Mouse (Mus musculus): ENCODE measurements at regions not wholly inside any gene's neighbourhood (a gene's known extent, or its start where the extent isn't known, plus 50 kb on each side); places are given as distances from the start of the nearest gene placed in this dataset.

GRCm38 (mm10) chr14:45992041-45992869 lies 334.3 kb upstream of the Ddhd1 start:
- DNase-seq, result peak; percentile 39 to 67

GRCm38 (mm10) chr14:45992870-45993135 lies 334.9 kb upstream of the Ddhd1 start:
- no peak for DNase-seq

- peak; percentile 61 to 86 for DNase-seq
Observed at GRCm38 (mm10) chr14:45993669-45994068, 335.7 kb upstream of the Ddhd1 start.

GRCm38 (mm10) chr14:45996760-45997159 lies 338.8 kb upstream of the Ddhd1 start:
- peak; percentile 93 to 94 for DNase-seq

- DNase-seq, result no peak
Observed at GRCm38 (mm10) chr14:46004078-46004477, 346.1 kb upstream of the Ddhd1 start.

GRCm38 (mm10) chr14:46005307-46005706 lies 347.4 kb upstream of the Ddhd1 start:
- DNase-seq, result no peak

- no peak for DNase-seq
Observed at GRCm38 (mm10) chr14:46013232-46013631, 355.3 kb upstream of the Ddhd1 start.

GRCm38 (mm10) chr14:46014090-46014489 lies 356.1 kb upstream of the Ddhd1 start:
- no peak for DNase-seq

GRCm38 (mm10) chr14:46015682-46016400 lies 357.9 kb upstream of the Ddhd1 start:
- DNase-seq, result peak; percentile 34 to 40

- DNase-seq, result no peak
Observed at GRCm38 (mm10) chr14:46016701-46017106, 358.8 kb upstream of the Ddhd1 start.

- no peak for DNase-seq
Observed at GRCm38 (mm10) chr14:46017286-46017685, 359.3 kb upstream of the Ddhd1 start.

- DNase-seq, result peak; percentile 34 to 35
Observed at GRCm38 (mm10) chr14:46017976-46018375, 360.0 kb upstream of the Ddhd1 start.

- DNase-seq, result no peak
Observed at GRCm38 (mm10) chr14:46019240-46020025, 359.8 kb upstream of the Gm15217 start.

- DNase-seq, result no peak
Observed at GRCm38 (mm10) chr14:46034301-46034700, 344.9 kb upstream of the Gm15217 start.

GRCm38 (mm10) chr14:46060622-46061381 lies 318.4 kb upstream of the Gm15217 start:
- peak in 1 of 2 experiments; percentile 1 for DNase-seq

- DNase-seq, result peak in 1 of 2 experiments; percentile 17
Observed at GRCm38 (mm10) chr14:46067102-46067801, 312.0 kb upstream of the Gm15217 start.

- no peak for DNase-seq
Observed at GRCm38 (mm10) chr14:46071244-46071643, 308.0 kb upstream of the Gm15217 start.

GRCm38 (mm10) chr14:46076738-46077137 lies 302.5 kb upstream of the Gm15217 start:
- peak in 1 of 2 experiments; percentile 45 for DNase-seq

GRCm38 (mm10) chr14:46077406-46078131 lies 301.6 kb upstream of the Gm15217 start:
- no peak for DNase-seq

GRCm38 (mm10) chr14:46082646-46083045 lies 296.6 kb upstream of the Gm15217 start:
- no peak for DNase-seq

GRCm38 (mm10) chr14:46088968-46089691 lies 290.1 kb upstream of the Gm15217 start:
- DNase-seq, result no peak
